Mouse (Mus musculus): ENCODE measurements around the gene Gm10490.
"Not testable (repeated sequence)": the region's sequence is repeated elsewhere in the genome, so short reads cannot be mapped to it uniquely, and the experiment has no call there.

Gm10490 gene

DNA sequence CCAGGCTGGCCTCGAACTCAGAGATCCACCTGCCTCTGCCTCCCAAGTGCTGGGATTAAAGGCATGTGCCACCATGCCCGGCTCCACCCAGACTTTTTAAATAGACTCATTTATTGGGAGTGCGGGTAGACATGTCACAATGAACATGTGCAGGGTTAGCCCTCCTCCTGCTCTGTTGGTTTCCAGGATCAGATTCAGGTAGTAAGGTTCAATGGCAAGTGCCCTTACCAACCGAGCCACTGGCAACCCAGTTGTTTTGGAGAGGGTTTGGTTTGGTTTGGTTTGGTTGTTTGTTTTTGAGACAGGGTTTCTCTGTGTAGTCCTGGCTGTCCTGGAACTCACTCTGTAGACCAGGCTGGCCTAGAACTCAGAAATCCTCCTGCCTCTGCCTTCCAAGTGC is at the start of gene Gm10490:
Gene Gm10490, plus strand, starts transcription at position 301 of the 400 bp plus-strand sequence.
- DNase-seq: not testable (repeated sequence)

DNA sequence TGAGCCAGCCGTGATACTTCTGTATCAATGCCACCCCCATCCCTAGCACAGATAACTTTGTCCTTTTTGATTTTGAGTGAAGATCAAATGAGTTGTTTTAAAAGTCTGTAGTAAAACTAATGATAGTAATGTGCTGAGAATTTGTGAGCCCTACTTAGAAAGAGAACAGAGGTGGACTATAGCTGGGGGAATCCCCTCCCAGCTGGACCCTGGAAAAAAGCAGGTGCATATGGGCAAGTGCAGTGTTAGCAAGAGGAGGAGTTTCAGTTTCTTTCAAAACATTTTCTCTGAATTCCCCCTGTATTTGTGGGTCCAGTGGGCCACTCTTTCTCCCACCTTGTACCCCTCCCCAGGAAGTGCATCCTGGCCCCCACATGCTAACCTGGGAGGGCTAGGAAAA is 46.2 kb upstream of the Gm10490 start:
- DNase-seq: no peak

DNA sequence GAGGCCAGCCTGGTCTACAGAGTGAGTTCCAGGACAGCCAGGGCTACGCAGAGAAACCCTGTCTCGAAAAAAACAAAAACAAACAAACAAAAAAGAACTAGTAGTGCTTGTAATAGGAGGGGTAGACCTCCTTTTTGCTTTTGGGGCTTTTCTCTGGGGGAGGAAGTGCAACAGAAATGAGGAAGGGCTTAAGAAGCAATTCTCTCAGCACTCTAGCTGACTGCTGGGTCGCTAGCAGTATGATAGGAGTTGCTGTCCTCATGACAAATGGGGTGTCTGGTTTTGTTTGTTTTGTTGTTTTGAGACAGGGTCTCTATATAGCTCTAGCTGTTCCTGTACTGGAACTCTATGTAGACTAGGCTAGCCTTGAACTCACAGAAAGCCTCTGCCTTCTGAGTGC is 44.8 kb upstream of the Gm10490 start:
- no peak for DNase-seq

DNA sequence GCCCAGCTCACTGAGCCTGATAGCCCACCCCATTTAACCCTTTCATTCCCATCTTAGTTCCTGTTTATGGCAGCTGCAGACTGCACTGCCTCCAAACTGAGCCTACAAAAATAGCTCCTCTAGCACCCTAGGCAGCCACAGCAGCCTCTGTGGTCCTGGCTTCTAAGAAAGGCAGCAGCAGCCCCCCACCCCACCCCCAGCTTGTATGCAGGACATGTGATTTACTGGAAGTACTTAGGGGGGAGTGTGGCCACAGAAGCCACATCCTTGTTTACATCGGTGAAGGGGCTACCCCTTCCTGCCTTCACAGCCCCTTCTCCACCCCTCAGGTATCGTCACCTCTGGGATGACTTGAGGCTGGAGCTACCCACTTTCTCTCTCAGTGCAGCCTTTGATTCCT is 44.0 kb upstream of the Gm10490 start:
- no peak for DNase-seq

DNA sequence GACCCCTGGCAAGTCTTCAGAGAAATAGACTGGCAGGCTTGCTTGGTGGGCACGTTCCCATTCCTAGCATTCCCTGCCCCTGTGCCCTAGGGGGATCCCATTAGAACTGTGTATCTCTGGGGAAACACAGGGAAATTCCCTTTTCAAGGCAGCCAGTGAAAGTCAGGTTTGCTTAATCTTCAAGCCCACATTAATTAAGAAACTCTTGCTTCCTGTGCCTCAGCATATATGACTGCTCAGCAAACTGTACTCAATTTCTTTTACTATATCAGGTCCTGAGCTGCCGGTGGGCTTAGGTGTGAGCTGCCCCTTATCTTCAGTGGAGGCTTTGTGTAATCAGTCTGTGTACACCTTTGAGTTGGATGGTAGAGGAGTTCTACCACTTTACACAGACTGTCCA is 43.6 kb upstream of the Gm10490 start:
- DNase-seq: no peak

DNA sequence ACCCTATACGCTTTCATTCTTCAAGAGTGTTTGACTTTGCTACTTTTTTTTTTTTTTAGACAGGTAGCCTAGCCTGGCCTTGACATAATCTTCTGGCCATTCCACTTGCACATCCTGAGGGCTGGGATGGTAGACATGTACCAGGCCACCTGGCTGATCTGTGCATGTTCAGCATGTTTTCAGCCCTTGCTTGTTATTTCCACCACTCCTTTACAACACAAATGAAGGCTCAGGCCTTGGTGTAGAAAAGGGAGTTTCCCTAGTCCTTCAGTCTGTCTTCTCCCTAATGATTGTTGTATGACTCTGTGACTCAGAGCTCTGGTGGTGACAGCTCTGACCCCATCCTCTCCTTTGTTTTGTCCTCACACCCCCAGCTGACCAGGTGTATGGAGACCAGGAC is 42.2 kb upstream of the Gm10490 start:
- DNase-seq: no peak

DNA sequence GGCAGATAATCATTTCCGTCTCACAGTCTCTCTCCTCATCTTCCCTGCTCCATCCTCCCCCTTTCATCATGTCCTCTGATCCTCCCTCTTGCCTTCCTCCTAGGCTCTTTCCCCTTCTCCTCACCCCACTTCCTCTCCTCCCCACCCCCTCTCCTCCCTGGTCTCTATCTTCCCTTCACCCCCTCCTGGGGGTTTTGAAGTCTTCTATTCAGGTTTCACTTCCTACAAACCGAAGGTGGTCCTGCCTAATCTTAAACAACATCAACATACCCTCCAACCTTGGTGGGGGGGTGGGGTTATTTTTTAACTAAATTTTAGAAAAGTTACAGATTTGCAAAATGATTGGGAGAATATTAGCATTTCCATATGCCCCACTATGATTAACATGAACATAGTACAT is 40.8 kb upstream of the Gm10490 start:
- DNase-seq: no peak

DNA sequence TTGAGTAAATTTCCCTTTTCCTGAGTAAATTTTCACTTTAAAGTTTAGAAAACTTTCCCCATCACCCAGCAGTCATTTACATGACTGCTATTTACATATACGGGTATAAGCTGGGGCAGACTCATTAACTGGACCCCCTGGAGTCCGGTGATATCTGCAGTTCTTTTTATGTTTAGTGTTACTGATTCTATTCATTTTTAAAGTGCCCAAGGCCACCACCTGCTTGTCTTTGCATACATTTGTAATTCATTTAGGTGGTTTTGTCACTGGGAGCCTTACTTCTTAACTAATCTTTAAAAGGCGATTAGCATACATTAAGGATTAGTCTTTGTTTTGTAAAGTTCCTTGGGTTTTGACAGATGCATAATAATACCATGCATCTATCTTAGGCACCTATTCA is 39.5 kb upstream of the Gm10490 start:
- DNase-seq: no peak

DNA sequence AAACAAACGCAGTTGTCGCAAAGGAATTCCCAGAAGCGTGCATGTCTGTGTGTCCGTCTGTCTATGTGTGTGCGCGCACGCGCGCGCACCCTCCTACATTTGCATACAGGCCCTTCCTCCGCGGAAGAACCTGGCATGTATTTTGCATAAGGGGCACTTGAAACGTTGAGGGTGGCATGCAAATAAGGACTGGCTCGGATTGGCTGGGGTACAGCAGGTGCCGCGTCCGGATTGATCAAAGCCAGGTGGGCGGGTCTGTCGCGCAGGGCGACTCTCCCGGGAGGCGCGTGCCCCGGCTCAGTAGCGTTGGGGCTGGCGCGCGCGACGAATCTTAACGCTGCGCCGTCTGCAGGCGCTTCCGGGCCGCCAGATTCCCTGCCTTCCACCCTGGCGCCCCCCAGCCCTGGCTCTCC is 31.3 kb upstream of the Gm10490 start, which contains the start of gene Pim2:
Gene Pim2, plus strand, starts transcription at position 256 of the 413 bp plus-strand sequence.
- peak; percentile 80 to 89 for DNase-seq

DNA sequence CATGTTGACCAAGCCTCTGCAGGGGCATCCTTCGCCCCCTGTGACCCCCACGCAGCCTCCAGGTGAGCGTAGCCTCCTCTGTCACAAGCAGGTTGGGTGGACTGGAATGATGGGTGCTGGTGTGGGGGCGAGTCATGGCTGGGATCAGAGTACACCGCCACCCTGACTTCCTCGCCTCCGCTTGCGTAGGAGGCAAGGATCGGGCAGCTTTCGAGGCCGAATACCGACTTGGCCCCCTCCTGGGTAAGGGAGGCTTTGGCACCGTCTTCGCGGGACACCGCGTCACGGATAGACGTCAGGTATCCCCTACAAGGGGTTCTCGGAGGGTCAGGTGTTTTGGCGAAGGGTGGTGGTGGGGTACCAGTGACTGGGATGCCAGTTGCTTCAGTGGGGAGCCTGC is 30.8 kb upstream of the Gm10490 start:
- no peak for DNase-seq

DNA sequence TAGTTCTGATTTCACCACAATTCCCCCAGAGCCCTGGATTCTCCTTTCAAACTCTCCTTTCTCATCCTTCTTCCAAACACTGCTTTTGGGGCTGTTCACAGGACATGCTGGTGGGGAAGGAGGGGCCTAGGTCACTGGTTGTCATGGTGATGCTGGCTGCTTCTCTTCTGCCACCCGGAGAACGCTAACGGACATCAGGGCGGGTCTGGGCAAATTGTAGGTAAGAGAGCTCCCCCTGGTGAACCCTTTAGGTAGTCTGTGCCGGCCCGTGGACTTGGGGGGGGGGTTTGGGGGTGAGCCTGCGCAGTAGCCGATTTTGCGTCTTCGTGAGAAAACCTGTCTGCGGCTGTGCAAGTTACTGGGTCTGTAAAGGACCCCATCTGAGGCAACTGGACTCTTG is 29.5 kb upstream of the Gm10490 start:
- DNase-seq: peak; percentile 59 to 75

DNA sequence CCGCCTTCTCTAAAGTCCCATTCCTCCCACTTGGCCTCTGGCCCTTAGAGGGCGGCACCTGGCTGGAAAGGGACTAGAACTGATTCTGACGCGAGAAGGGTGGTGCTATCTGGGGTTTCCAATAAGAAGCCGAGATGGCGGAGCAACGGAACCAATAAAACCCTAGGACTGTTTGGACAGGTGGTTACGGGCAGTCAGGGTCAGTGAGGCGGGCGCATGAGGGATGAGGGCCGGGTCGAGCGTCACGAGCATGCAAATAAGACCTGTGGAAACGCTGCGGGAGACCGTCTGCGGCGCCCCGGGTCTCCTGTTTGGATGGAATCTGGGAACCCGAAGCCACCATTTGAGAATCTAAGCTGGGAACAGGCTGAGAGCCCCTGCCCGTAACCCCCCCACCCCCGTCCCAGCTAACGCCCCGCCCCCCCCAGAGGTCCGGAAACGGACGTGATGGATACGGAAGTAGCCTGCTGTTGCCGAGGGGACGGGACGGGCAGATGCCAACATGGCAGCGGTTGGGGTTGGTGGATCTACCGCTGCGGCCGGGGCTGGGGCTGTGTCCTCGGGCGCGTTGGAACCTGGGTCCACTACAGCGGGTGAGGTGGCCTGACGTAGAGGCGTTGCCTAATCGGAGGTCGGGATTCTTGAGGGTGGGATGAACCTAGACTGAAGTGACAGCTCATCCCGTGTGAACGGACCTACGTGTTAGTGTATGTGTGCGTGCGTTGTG is 25.3 kb upstream of the Gm10490 start, which contains the start of gene Slc35a2:
Gene Slc35a2, plus strand, starts transcription at position 188 of the 727 bp plus-strand sequence.
- peak; percentile 80 to 89 for DNase-seq

DNA sequence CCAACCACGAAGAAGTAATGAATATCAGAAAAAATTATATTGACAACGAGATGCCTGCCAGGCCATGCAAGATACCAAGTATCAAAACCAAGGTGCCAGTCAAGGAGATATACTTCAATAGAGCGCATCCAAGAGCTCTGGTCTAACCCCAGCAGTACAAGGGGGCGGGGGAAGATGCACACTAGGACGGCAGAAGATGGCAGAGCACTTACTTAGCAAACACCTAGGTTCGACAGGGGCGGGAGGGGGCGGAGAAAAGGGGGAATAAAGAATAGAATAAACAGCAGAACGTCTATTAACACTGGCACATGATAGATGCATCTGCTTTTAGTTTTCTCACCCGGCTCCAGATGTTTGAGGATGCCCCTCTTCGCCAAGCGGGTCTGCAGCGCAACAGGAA is 11.1 kb upstream of the Gm10490 start:
- no peak for DNase-seq

DNA sequence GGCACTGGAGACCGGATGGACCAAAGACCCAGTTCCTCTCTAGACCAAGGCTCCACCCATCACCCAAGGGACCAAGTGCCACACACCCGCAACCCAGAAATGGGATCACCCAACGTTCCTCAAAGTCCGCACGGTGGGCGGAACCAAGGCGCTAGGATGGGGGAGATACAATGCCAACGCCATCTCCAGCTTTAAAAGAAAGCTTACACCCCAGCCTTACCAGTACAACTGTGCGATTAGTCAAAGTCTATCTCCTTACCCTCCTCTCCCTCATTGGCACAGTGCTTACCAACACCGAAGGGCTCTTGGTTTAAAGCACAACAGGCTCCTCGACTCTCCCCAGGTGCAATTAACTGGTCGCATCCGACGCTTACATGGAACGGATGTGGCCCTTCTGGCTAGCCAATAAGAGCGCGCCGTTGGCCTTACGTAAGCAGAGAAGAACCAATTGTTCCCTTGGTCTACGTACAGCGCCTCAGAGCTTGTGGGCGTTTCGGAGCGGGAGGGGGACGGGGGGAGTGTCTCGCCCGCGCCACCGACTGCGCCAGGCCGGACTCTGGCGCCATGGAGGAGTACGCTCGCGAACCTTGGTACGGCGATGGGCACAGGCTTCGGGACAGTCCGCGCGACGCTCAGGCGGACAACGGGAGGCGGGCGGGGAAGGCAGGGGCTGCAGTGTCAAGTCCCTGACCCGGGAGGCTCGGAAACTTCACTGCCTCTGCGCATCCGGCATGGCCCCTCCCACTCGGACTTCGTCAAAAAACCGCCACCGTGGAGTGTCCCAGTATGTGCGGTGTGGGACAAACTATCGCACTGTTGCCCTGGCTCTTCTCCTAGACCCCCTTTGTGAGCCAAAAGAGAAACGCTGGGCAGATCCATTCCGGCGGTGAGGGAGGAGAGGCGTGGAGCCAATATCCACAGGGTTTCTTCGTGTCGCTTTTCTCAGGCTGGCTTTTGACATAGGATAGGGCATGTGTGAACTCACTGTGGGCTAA is 10.2 kb upstream of the Gm10490 start, which contains the start of the genes Pqbp1 and Timm17b:
Gene Pqbp1, minus strand, starts transcription at position 390 of the 995 bp plus-strand sequence.
Gene Timm17b, plus strand, starts transcription at position 478 of the 995 bp plus-strand sequence.
- DNase-seq: peak; percentile 88 to 94

DNA sequence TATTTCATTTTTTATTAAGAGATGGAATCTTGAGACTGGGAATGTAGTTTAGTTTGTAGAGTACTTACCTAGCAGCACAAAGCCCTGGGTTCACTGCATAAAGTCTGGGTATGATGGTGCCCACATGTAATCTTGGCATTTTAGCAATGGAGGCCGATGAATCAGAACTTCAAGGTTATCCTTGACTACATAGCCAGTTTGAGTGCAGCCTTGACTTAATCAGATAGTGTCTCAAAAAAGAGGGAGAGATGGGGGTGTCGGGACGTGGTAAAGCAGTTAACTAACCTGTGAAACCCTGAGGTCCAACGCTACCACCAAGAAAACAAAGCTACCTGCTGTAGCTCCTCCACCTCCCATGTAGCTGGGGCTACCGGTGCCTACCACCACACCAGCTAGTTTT is 4.9 kb upstream of the Gm10490 start:
- DNase-seq: no peak

DNA sequence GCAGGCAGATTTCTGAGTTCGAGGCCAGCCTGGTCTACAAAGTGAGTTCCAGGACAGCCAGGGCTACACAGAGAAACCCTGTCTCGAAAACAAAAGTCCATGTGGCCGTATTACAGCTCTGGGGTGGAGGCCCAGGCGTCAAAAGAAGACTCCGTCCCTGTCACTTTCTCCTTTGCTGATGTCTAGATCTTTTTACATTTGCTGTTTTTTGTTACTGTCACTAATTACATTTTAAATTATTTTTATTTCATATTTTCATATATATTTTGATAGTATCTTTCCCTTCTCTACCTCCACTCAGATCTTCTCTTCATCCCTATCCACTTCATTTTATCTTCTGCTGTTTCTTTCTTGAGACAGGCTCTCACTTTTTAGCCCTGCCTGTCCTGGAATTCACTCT is 1.6 kb upstream of the Gm10490 start, which contains the start of gene Gm10491:
Gene Gm10491, minus strand, starts transcription at position 101 of the 400 bp plus-strand sequence.
- DNase-seq: no peak

DNA sequence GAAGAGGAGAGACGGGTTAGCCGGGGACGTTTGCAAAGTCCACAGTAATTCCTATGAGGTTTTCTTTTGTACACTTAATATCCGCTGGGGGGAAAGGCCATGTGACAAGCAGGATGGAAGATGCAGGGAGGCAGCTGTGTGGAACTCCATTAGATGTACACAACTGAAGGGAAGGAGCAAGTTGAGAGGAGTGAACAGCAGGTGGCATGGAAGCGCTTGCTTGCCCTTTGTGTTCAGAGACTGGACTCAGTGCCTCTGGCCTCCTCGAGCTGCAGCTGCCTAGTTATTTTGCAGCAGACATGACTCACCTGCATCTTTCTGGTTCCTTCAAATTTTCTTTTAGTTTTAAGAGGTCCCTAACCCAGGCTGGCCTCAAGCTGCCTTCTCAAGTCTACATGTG is 1.1 kb downstream of the Gm10490 start:
- peak in 1 of 2 experiments; percentile 44 for DNase-seq

DNA sequence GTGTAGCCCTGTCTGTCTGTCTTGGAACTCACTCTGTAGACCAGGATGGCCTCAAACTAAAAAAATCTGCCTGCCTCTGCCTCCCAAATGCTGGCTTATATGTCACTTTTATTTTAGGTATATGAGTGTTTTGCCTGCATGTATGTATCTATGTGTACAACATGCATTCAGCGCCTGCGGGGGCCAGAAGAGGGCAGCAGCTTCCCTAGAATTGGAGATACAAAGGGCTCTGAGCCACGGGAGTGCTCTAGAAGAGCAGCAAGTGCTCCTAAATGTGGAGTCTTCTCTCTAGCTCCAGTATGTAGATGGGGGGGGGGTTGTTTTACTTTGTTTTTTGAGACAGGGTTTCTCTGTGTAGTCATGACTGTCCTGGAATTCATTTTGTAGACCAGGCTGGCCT is 6.3 kb downstream of the Gm10490 start:
- DNase-seq: peak; percentile 42 to 72

DNA sequence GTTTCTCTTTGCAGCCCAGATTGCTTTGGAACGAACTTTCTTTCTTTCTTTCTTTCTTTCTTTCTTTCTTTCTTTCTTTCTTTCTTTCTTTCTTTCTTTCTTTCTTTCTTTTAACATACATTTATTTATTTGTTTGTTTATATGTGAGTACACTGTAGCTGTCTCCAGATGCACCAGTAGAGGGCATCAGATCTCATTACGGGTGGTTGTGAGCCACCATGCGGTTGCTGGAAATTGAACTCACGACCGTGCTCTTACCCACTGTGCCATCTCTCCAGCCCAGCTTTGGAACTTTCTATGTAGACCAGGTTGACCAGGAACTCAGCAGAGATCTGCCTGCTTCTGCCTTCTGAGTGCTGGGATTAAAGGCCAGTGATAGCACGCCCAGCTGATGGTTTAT is 8.6 kb downstream of the Gm10490 start:
- not testable (repeated sequence) for DNase-seq

DNA sequence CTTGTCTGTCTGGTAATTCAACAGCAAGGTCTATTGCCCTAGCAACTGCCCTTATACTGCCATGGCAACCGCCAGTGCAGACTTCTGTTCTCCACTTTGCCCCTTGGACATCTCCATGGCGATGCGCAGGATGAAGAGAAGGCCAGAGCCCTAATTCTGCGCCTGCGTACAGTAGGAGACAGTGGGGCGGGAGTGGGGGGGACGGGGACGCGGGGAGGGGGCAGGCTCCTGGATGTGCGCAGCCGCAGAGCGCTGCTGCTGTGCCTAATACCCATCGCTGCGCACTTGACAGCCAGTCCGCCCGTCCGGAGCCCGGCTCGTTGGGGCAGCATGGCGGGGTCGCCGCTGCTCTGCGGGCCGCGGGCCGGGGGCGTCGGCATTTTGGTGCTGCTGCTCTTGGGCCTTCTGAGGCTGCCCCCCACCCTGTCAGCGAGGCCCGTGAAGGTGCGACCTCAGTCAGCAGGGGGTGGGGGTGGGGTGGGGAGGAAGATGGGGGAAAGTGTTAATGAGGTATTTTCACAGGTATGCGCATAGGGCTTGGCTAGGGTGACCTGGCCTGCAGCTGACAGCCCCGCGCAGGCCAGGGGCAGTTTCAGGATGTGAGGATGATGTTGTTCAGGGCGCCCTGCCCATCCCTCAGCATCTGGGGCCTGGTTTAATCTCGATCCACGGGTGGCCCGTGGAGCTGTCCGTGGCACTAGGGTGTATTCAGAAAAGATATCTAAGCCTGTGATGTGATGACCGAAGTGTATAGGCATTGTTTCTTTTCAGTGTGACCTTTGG is 10.4 kb downstream of the Gm10490 start, which contains the start of gene Pcsk1n:
Gene Pcsk1n, plus strand, starts transcription at position 222 of the 783 bp plus-strand sequence.
- peak; percentile 7 to 16 for DNase-seq

DNA sequence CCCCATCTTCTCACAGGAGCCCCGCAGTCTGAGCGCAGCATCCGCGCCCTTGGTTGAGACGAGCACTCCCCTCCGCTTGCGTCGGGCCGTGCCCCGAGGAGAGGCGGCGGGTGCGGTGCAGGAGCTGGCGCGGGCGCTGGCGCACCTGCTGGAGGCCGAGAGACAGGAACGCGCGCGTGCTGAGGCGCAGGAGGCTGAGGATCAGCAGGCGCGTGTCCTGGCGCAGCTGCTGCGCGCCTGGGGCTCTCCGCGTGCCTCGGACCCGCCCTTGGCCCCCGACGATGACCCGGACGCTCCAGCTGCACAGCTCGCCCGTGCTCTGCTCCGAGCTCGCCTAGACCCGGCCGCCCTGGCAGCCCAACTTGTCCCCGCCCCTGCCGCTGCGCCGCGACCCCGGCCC is 12.7 kb downstream of the Gm10490 start:
- DNase-seq: peak in 1 of 2 experiments; percentile 23

DNA sequence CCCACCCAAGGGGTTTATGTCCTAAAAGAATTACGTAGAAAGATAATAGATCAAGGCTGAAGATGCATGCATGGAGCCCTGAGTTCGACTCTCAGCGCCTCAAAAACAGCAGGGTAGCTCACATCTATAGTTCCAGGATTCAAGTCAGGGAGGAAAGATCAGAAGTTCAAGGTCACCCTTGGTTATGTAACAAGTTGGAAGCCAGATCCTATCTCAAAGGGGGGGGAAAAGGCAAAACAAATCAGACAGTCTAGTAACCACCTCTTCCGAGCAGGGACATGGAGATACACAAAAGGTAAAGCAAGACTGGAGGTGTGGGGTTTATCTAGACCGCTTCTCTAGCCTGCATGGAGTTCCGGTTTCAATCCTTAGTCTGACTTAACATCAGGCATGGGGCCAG is 16.9 kb downstream of the Gm10490 start:
- no peak for DNase-seq
